Mouse (Mus musculus) brain, embryonic 14.5 days (tissue): ENCODE measurements around the gene Sik3.

Experiments used
- CTCF ChIP-seq: fragments of 200-500 bp; IDR thresholded peaks from 2 replicates; pipeline ENCODE4 v1.5.1; 2012; ENCODE audit warnings: inconsistent platforms, mild to moderate bottlenecking, moderate library complexity, borderline replicate concordance; ENCODE audit not compliant: insufficient read depth, insufficient read length; ENCODE audit errors: extremely low read depth
- POLR2A ChIP-seq: fragments of 200-500 bp; IDR thresholded peaks from 2 replicates; pipeline ENCODE4 v1.6.1; 2012; ENCODE audit warnings: mild to moderate bottlenecking, inconsistent platforms, borderline replicate concordance; ENCODE audit not compliant: poor library complexity, insufficient read depth, insufficient read length, severe bottlenecking; ENCODE audit errors: extremely low read depth

- TF ChIP-seq CTCF (no peak), POLR2A (no peak)
Observed at GRCm38 (mm10) chr9:46088722-46089121, 76.1 kb downstream of the Sik3 start.
